ENCODE assay signal across 8 mouse cellular contexts in the genomic region with DNA sequence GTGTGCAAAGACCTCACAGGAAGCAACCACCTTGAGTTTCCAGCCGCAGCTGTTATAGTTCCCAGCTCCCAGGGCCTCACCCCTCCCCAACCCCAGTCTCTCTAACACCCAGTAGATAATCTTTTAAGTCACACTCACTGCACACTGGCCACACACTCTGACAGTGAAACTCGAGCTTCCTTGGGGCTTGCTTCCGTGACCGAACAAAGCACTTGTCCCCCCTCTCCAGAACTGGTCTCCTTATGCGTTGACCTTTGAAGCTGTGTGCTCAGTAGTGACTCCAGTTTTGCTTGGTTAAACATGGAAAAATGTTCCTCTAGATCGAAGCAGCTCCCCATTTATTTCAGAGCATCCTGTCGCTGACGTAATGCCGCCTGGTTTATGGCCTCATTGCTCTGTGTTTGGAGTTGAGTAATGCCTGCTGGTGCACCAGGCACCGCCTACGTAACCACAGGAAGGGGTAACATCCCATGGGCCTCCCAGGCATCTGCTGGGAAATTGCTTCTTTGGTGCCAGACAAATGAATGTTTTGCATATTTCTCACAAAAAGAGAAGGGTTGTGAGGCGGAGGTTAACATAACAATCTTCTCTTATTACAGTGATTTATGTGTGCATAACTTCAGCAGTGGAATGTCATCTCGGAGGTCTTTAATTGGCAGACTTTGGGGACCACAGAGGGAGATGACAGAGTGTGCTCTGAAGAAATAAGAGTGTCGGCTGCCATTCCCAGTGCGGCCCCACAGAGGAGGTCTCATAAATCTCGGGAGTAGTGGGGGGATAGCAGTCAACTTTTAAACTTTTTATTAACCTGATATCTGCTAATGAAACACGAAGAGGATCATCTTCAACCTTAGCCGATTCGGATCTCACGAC.
DNase-seq lines count a peak whose midpoint lies in the region; ATAC-seq lines count a peak whose summit lies in the region.

No protein-coding gene starts in this region.

- H3K9ac ChIP-seq in liver, embryonic 12.5 days = no peak overlapping the region
- no peak overlapping the region for H3K9ac ChIP-seq in midbrain, embryonic 15.5 days

- H3K27ac ChIP-seq in liver, embryonic 12.5 days = no peak overlapping the region
- H3K27ac ChIP-seq in midbrain, embryonic 15.5 days = no peak overlapping the region

- H3K36me3 ChIP-seq in liver, embryonic 12.5 days = no peaks in the 10 kb centered on the region
- no peaks in the 10 kb centered on the region for H3K36me3 ChIP-seq in midbrain, embryonic 15.5 days (replicated peaks)

- no peak for ATAC-seq in liver, embryonic 12.5 days
- ATAC-seq in midbrain, embryonic 15.5 days (replicated peaks) = no peak

- H3K27me3 ChIP-seq in liver, embryonic 12.5 days (replicated peaks) = no peaks in the 10 kb centered on the region
- no peaks in the 10 kb centered on the region for H3K27me3 ChIP-seq in midbrain, embryonic 15.5 days (replicated peaks)

- H3K9me3 ChIP-seq in liver, embryonic 12.5 days (replicated peaks) = 0 out of 2 replicates have a peak, but pooled peaks cover 2% of the 10 kb centered on the region
- H3K9me3 ChIP-seq in midbrain, embryonic 15.5 days = no peaks in the 10 kb centered on the region

- WGBS in liver, embryonic 12.5 days (ENCODE audit: insufficient replicate concordance) = 70% methylated on average over 20 of the region's 20 CpGs
- WGBS in midbrain, embryonic 15.5 days = 76% methylated on average over 20 of the region's 20 CpGs

- DNase-seq in liver = peak; percentile 19
- DNase-seq in fibroblast of lung, adult 2 months (ENCODE audit: low read depth) = peak; percentile 8
- peak; percentile 77 for DNase-seq in kidney, postnatal 14 days
- peak; percentile 47 for DNase-seq in lung, postnatal 25 days (ENCODE audit: low spot score)
- DNase-seq in frontal cortex, postnatal 14 days (ENCODE audit: low spot score in 2 of 2) = no peak
- DNase-seq in testis, postnatal 10 days (ENCODE audit: low spot score) = no peak

- no peaks in the 10 kb centered on the region for H3K4me1 ChIP-seq in liver, embryonic 12.5 days
- 0 out of 2 replicates have a peak, but pooled peaks cover under 1% of the 10 kb centered on the region for H3K4me1 ChIP-seq in midbrain, embryonic 15.5 days

- no peak overlapping the region for H3K4me2 ChIP-seq in liver, embryonic 12.5 days
- H3K4me2 ChIP-seq in midbrain, embryonic 15.5 days = no peak overlapping the region

- H3K4me3 ChIP-seq in liver, embryonic 12.5 days = no peak overlapping the region
- H3K4me3 ChIP-seq in midbrain, embryonic 15.5 days = no peak overlapping the region

Comparison
In these comparisons a context has a peak if more than half of its experiments do, and no peak if none do; other contexts are left out.
1. DNase-seq: peak in liver (single experiment), fibroblast of lung, adult 2 months (single experiment), kidney, postnatal 14 days (single experiment) and lung, postnatal 25 days (single experiment); none in frontal cortex, postnatal 14 days (0 of 2) and testis, postnatal 10 days (single experiment).